Mouse (Mus musculus): ENCODE data around the gene Sim1.

The Sim1 gene

GRCm38 (mm10) chr10:50901601-50902475, 7.3 kb downstream of the Sim1 start:
- DNase-seq (ENCODE audit: low read depth in 2 of 2, low spot score in 2 of 2): no peak

GRCm38 (mm10) chr10:50902741-50903715, 8.5 kb downstream of the Sim1 start:
- DNase-seq (ENCODE audit: low read depth in 2 of 2, low spot score in 2 of 2): no peak

GRCm38 (mm10) chr10:50903846-50904763, 9.6 kb downstream of the Sim1 start:
- DNase-seq (ENCODE audit: low read depth in 2 of 2, low spot score in 2 of 2): no peak

- DNase-seq (ENCODE audit: low read depth in 2 of 2, low spot score in 2 of 2): no peak
Measured at GRCm38 (mm10) chr10:50904764-50905701, 10.5 kb downstream of the Sim1 start.

- no peak for DNase-seq (ENCODE audit: low read depth in 2 of 2, low spot score in 2 of 2)
Measured at GRCm38 (mm10) chr10:50910400-50910799, 15.8 kb downstream of the Sim1 start.

GRCm38 (mm10) chr10:50910861-50911410, 16.4 kb downstream of the Sim1 start:
- DNase-seq (ENCODE audit: low read depth in 2 of 2, low spot score in 2 of 2): no peak

GRCm38 (mm10) chr10:50915607-50916006, 21.1 kb downstream of the Sim1 start:
- no peak for DNase-seq (ENCODE audit: low read depth in 2 of 2, low spot score in 2 of 2)

- DNase-seq (ENCODE audit: low read depth in 2 of 2, low spot score in 2 of 2): no peak
Measured at GRCm38 (mm10) chr10:50929281-50929680, 34.7 kb downstream of the Sim1 start.

- DNase-seq (ENCODE audit: low read depth in 2 of 2, low spot score in 2 of 2): no peak
Measured at GRCm38 (mm10) chr10:50935673-50936072, 41.1 kb downstream of the Sim1 start.

GRCm38 (mm10) chr10:50973625-50974024, 79.1 kb downstream of the Sim1 start:
- DNase-seq (ENCODE audit: low read depth in 2 of 2, low spot score in 2 of 2): no peak

- no peak for DNase-seq (ENCODE audit: low read depth in 2 of 2, low spot score in 2 of 2)
Measured at GRCm38 (mm10) chr10:50981849-50982248, 87.3 kb downstream of the Sim1 start.

- no peak for DNase-seq (ENCODE audit: low read depth in 2 of 2, low spot score in 2 of 2)
Measured at GRCm38 (mm10) chr10:50983620-50984019, 89.1 kb downstream of the Sim1 start.

- no peak for DNase-seq (ENCODE audit: low read depth in 2 of 2, low spot score in 2 of 2)
Measured at GRCm38 (mm10) chr10:51007798-51008197, 113.2 kb downstream of the Sim1 start.

GRCm38 (mm10) chr10:51011391-51012150, 117.0 kb downstream of the Sim1 start:
- DNase-seq (ENCODE audit: low read depth in 2 of 2, low spot score in 2 of 2): no peak

GRCm38 (mm10) chr10:51014901-51015300, 120.3 kb downstream of the Sim1 start:
- no peak for DNase-seq (ENCODE audit: low read depth in 2 of 2, low spot score in 2 of 2)

GRCm38 (mm10) chr10:51015362-51015761, 120.8 kb downstream of the Sim1 start:
- no peak for DNase-seq (ENCODE audit: low read depth in 2 of 2, low spot score in 2 of 2)

GRCm38 (mm10) chr10:51023308-51024279, 129.0 kb downstream of the Sim1 start:
- DNase-seq (ENCODE audit: low read depth in 2 of 2, low spot score in 2 of 2): no peak
